Mouse (Mus musculus) testis, adult 2 months (tissue): Measurements from ENCODE around the gene Ankrd45.

Experiments
- CTCF ChIP-seq: fragments of 200-500 bp; IDR thresholded peaks from 2 replicates; pipeline ENCODE4 v1.5.1; 2012; ENCODE audit warnings: low read depth, mild to moderate bottlenecking, inconsistent platforms, low read length, moderate library complexity; ENCODE audit not compliant: control insufficient read depth, insufficient read depth, insufficient replicate concordance
- POLR2A ChIP-seq: fragments of 200-500 bp; IDR thresholded peaks from 2 replicates; pipeline ENCODE4 v1.6.1; 2012; ENCODE audit warnings: low read depth, mild to moderate bottlenecking, inconsistent platforms, low read length, moderate library complexity; ENCODE audit not compliant: control insufficient read depth

DNA sequence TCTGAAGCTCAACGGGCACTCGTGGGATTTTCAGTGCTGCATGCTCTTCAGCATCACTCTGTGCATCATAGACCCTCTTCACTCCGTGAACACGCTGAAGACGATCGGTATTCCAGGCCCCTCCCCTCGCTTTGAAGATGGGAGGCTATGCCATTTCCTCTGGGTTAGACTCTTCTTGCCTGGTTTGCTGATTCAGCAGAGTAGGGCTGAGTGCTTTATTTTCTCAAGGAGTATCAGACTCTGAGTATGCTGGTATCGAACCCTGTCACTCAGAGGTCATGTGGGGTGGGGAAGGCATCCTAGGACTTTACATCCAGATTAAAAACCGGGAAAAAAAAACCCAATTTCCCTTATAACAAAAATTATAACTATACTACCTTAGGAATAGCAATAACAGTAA is 39.9 kb downstream of the Ankrd45 start:
- no peak for TF ChIP-seq POLR2A
- TF ChIP-seq CTCF: no peak
